Mouse (Mus musculus): ENCODE results near the gene Dip2b. TPM values are rescaled to one million over a fixed set of nuclear protein-coding genes. Genes with fewer than 3 reads are reported as not detected.

Gene Dip2b
- polyA plus RNA-seq, 1 experiment from 2014 or later = 18.8 TPM

- Histone ChIP-seq H3K4me3 (no peak overlapping the region), H3K9me3 (replicated peaks) (no peaks in the 10 kb centered on the region), H3K4me2 (no peak overlapping the region), H3K36me3 (ENCODE audit: poor library complexity, severe bottlenecking) (peaks cover 88% of the 10 kb centered on the region), H3K9ac (no peak overlapping the region), H3K27ac (no peak overlapping the region), H3K4me1 (no peaks in the 10 kb centered on the region), H3K27me3 (no peaks in the 10 kb centered on the region)
- 94% methylated on average over 6 of the region's 6 CpGs for WGBS
- no peak for ATAC-seq
Measured at GRCm38 (mm10) chr15:100175176-100175575, 136.7 kb downstream of the Dip2b start.

DNA sequence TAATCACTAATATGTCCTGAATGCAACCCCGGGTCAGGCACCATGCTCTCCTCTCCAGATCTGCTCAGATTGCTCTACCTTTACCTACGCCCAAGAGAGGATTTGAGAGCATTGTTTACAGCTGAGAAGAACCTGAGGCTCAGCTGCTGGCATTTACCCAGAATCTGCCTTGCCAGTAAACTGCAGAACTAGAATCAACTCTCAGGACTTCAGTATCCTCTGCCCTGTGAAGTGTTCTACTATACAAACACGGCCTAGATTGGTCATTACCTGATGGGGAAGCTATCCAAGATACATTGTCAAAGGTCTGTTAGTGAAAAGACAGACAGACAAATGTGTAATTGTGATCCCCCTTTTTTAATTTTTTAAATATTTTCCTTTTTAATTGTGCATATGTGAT is 138.7 kb downstream of the Dip2b start:
- H3K4me1 ChIP-seq = no peaks in the 10 kb centered on the region
- H3K9ac ChIP-seq = no peak overlapping the region
- H3K27ac ChIP-seq = no peak overlapping the region
- no peaks in the 10 kb centered on the region for H3K27me3 ChIP-seq
- no peaks in the 10 kb centered on the region for H3K9me3 ChIP-seq (replicated peaks)
- ATAC-seq = no peak
- 89% methylated on average over 3 of the region's 3 CpGs for WGBS
- peaks cover 87% of the 10 kb centered on the region for H3K36me3 ChIP-seq (ENCODE audit: poor library complexity, severe bottlenecking)
- H3K4me3 ChIP-seq = no peak overlapping the region
- H3K4me2 ChIP-seq = no peak overlapping the region

DNA sequence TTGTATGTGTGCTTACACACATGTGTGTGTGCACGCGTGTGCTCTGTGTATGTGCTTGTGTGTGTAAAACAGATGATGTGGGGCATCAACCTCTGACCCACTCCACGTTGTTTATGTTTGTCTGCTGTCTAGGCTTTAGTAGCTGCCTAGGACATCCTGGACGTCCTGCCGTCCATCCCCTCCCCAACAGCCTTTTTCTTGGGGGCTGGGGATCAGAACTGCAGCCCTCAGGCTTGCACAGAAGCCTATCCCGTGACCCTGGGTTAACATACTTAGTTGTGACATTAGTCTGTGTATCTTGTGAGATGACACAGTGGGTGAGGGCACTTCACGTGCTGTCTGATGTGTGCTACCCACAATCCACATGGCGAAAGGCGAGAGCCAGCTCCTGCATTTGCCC is 139.1 kb downstream of the Dip2b start:
- Histone ChIP-seq H3K36me3 (ENCODE audit: poor library complexity, severe bottlenecking) (peaks cover 87% of the 10 kb centered on the region), H3K9me3 (replicated peaks) (no peaks in the 10 kb centered on the region), H3K9ac (no peak overlapping the region), H3K4me3 (no peak overlapping the region), H3K4me2 (no peak overlapping the region), H3K27ac (no peak overlapping the region), H3K4me1 (no peaks in the 10 kb centered on the region), H3K27me3 (no peaks in the 10 kb centered on the region)
- no peak for ATAC-seq
- 90% methylated on average over 9 of the region's 9 CpGs for WGBS

DNA sequence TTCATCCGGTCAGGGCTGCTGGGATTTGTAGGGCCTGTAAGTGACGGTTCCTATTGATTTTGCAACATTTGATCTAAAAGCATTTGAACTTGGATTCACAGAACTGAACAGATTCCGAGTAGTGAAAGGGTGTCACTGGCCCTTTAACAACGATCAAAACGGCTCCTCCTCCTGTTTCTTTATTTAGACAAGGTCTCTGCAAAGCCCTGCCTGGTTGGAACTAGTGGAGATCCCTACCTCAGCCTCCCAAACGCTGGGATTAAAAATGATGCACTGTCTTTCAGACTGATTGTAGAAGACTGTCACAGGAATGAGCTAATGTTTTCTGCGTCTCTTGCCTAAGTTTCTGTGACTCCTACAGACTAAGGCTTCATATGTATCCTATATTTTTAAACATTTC is 140.0 kb downstream of the Dip2b start:
- Histone ChIP-seq H3K27ac (no peak overlapping the region), H3K4me2 (no peak overlapping the region), H3K36me3 (ENCODE audit: poor library complexity, severe bottlenecking) (peaks cover 86% of the 10 kb centered on the region), H3K4me3 (no peak overlapping the region), H3K27me3 (no peaks in the 10 kb centered on the region), H3K9ac (no peak overlapping the region), H3K9me3 (replicated peaks) (no peaks in the 10 kb centered on the region), H3K4me1 (no peaks in the 10 kb centered on the region)
- WGBS = 74% methylated on average over 7 of the region's 7 CpGs
- no peak for ATAC-seq

DNA sequence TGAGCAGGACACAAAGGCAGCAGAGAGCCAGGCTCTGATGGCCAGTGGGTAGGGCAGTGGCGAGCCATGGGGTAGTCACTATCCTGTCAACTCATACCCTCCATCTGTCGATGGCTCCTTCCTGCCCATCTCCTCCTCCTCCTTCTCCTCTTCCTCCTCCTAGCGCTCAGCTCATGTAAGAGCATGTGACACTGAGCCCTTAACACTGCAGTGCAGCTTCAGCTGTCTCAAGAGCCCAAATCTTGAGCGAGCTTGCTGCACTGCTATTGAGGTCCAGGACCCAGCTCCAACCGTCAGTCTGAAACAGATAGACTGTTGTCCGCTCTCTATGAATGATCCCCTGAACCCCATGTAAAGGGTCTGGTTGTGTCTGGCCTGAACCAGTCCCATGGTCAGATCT is 141.2 kb downstream of the Dip2b start:
- peaks cover 86% of the 10 kb centered on the region for H3K36me3 ChIP-seq (ENCODE audit: poor library complexity, severe bottlenecking)
- H3K4me1 ChIP-seq = no peaks in the 10 kb centered on the region
- no peaks in the 10 kb centered on the region for H3K9me3 ChIP-seq (replicated peaks)
- ATAC-seq = no peak
- H3K9ac ChIP-seq = no peak overlapping the region
- H3K27me3 ChIP-seq = no peaks in the 10 kb centered on the region
- 97% methylated on average over 6 of the region's 6 CpGs for WGBS
- H3K4me3 ChIP-seq = no peak overlapping the region
- H3K27ac ChIP-seq = no peak overlapping the region
- no peak overlapping the region for H3K4me2 ChIP-seq

DNA sequence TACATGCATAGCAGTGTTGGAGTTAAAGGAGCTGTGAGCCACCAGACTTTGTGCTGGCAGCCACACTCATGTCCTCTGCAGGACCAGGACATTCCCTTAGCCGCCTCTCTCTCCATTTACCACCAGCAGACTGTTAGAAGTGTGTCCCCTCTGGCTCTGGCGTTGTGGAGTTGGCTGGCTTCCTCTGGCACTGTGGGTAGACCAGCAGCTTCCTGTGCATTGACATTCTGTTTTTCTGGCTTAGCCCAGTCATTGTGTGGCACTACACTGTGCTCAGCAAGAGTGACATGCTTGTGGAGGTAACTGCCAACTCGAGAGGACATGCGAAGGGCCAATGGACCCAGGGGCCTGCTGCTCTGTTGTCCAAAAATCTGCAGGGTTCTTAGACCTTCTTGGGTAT is 141.8 kb downstream of the Dip2b start:
- Histone ChIP-seq H3K4me2 (no peak overlapping the region), H3K27me3 (no peaks in the 10 kb centered on the region), H3K9ac (no peak overlapping the region), H3K4me3 (no peak overlapping the region), H3K4me1 (no peaks in the 10 kb centered on the region), H3K36me3 (ENCODE audit: poor library complexity, severe bottlenecking) (peaks cover 86% of the 10 kb centered on the region), H3K9me3 (replicated peaks) (no peaks in the 10 kb centered on the region), H3K27ac (no peak overlapping the region)
- no peak for ATAC-seq
- 85% methylated on average over 4 of the region's 4 CpGs for WGBS

DNA sequence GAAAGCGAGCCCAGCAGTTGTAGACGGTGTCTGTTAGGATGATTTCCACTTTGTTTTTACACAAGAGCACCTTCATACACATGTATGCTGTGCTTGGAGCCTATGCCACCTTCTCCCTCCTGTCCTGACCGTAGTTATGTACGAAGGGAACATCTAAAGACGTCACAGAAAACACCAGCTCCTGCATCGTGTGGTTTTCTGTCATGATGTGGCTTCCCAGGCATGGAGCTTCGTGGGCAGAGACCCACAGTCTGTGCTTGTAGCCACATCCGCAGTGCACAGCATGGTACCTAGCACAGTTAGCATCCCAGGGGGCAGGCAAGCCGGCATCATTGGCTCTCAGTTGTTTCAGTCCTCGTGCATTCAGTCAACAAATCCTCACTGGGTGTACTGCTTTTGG is 143.4 kb downstream of the Dip2b start:
- Histone ChIP-seq H3K36me3 (ENCODE audit: poor library complexity, severe bottlenecking) (peaks cover 91% of the 10 kb centered on the region), H3K9me3 (replicated peaks) (no peaks in the 10 kb centered on the region), H3K4me3 (no peak overlapping the region), H3K27ac (no peak overlapping the region), H3K9ac (no peak overlapping the region), H3K4me2 (no peak overlapping the region), H3K27me3 (no peaks in the 10 kb centered on the region), H3K4me1 (no peaks in the 10 kb centered on the region)
- ATAC-seq = no peak
- WGBS = 88% methylated on average over 10 of the region's 10 CpGs

GRCm38 (mm10) chr15:100182526-100183280 is 144.2 kb downstream of the Dip2b start:
- no peak overlapping the region for H3K4me2 ChIP-seq
- H3K27me3 ChIP-seq = no peaks in the 10 kb centered on the region
- ATAC-seq = no peak
- H3K27ac ChIP-seq = no peak overlapping the region
- no peak overlapping the region for H3K4me3 ChIP-seq
- WGBS = 90% methylated on average over 28 of the region's 28 CpGs
- H3K36me3 ChIP-seq (ENCODE audit: poor library complexity, severe bottlenecking) = peaks cover 91% of the 10 kb centered on the region
- H3K9ac ChIP-seq = no peak overlapping the region
- H3K4me1 ChIP-seq = no peaks in the 10 kb centered on the region
- H3K9me3 ChIP-seq (replicated peaks) = no peaks in the 10 kb centered on the region

DNA sequence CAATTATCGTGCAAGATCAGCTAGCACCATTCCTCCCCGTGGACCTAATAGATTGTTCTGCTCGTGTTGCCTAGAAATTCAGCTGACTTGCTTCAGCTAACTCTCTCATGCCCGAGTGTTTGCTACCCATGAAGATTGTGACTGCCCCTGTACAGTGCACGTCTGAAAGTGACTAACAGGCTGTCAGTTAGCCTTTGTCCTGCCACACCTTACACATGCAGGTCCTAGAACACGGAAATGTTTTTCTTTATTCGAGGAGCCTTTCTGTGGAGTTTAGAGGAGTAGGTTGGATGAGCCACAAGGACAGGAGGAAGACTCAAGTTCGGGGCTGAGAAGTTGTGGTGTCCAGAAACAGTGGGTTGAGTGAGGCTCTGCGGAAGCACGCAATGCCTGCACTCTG is 145.0 kb downstream of the Dip2b start:
- no peaks in the 10 kb centered on the region for H3K27me3 ChIP-seq
- ATAC-seq = no peak
- no peak overlapping the region for H3K9ac ChIP-seq
- peaks cover 87% of the 10 kb centered on the region for H3K36me3 ChIP-seq (ENCODE audit: poor library complexity, severe bottlenecking)
- no peaks in the 10 kb centered on the region for H3K9me3 ChIP-seq (replicated peaks)
- H3K4me2 ChIP-seq = no peak overlapping the region
- no peak overlapping the region for H3K4me3 ChIP-seq
- no peak overlapping the region for H3K27ac ChIP-seq
- no peaks in the 10 kb centered on the region for H3K4me1 ChIP-seq
- 93% methylated on average over 10 of the region's 10 CpGs for WGBS

GRCm38 (mm10) chr15:100184821-100185496 is 146.5 kb downstream of the Dip2b start:
- H3K27ac ChIP-seq = no peak overlapping the region
- H3K9ac ChIP-seq = no peak overlapping the region
- H3K4me2 ChIP-seq = no peak overlapping the region
- peaks cover 84% of the 10 kb centered on the region for H3K36me3 ChIP-seq (ENCODE audit: poor library complexity, severe bottlenecking)
- no peaks in the 10 kb centered on the region for H3K4me1 ChIP-seq
- no peaks in the 10 kb centered on the region for H3K27me3 ChIP-seq
- no peaks in the 10 kb centered on the region for H3K9me3 ChIP-seq (replicated peaks)
- ATAC-seq = no peak
- 82% methylated on average over 5 of the region's 5 CpGs for WGBS
- no peak overlapping the region for H3K4me3 ChIP-seq

GRCm38 (mm10) chr15:100186234-100186633 is 147.8 kb downstream of the Dip2b start:
- no peaks in the 10 kb centered on the region for H3K9me3 ChIP-seq (replicated peaks)
- H3K4me1 ChIP-seq = no peaks in the 10 kb centered on the region
- no peak overlapping the region for H3K4me2 ChIP-seq
- no peak overlapping the region for H3K27ac ChIP-seq
- peaks cover 85% of the 10 kb centered on the region for H3K36me3 ChIP-seq (ENCODE audit: poor library complexity, severe bottlenecking)
- H3K27me3 ChIP-seq = no peaks in the 10 kb centered on the region
- ATAC-seq = no peak
- WGBS = 94% methylated on average over 9 of the region's 9 CpGs
- H3K4me3 ChIP-seq = no peak overlapping the region
- H3K9ac ChIP-seq = no peak overlapping the region

DNA sequence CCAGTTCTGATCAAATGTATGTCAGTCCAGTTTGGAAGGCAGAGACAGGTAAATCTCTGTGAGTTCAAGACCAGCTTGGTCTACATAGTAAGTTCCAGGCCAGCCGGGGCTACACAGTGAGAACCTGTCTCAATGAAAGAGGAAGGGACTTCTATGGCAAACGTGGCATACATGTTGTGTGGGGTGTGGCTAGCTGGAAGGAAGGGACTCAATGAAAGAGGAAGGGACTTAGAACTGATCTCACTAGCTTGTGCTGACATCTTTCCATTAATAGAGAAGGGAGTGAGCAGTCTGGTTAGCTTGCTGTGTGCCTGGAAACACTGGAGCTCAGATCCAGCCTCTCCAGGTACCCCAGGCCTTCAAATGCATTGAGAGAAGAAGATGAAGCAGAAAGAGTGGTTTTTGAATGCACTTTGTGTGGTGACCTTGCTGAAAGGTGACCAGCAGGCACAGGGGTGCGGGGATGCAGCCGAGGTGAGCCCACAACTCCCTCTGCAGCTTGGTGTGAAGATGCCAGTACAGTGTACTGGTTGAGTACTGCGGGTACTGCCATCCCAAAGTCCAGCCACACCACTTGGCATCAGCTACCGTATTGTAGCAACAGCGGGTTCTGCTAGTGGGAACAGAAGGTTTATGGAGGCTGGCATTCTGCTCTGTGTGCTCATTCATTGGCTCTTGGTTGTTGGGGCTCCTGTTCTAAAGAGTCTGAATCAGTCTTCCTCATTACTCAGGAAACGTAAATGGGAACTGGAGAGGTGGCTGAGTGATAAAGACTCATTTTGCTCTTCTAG is 148.6 kb downstream of the Dip2b start:
- Histone ChIP-seq H3K9me3 (replicated peaks) (no peaks in the 10 kb centered on the region), H3K27me3 (no peaks in the 10 kb centered on the region), H3K9ac (no peak overlapping the region), H3K4me2 (no peak overlapping the region), H3K4me1 (no peaks in the 10 kb centered on the region), H3K36me3 (ENCODE audit: poor library complexity, severe bottlenecking) (peaks cover 85% of the 10 kb centered on the region), H3K4me3 (no peak overlapping the region), H3K27ac (no peak overlapping the region)
- ATAC-seq = no peak
- WGBS = 94% methylated on average over 8 of the region's 8 CpGs
